Mouse (Mus musculus): ENCODE data around the gene Mllt3. TPM values are rescaled to one million over a fixed set of nuclear protein-coding genes. Genes with fewer than 3 reads are reported as not detected.
A peak's percentile ranks its signal among the peaks of the same experiment; 100 is the strongest.

Mllt3 gene
- polyA plus RNA-seq, 1 experiment from 2014 or later, result 32.4 TPM

- ATAC-seq (replicated peaks; ENCODE audit: low FRiP score), result no peak
- 0 out of 2 replicates have a peak, but pooled peaks cover 2% of the 10 kb centered on the region for H3K4me1 ChIP-seq
- WGBS, result 58% methylated on average over 4 of the region's 4 CpGs
Observed at GRCm38 (mm10) chr4:87902584-87902983, 130.6 kb downstream of the Mllt3 start.

GRCm38 (mm10) chr4:87901166-87901565 lies 132.0 kb downstream of the Mllt3 start:
- 9% methylated on average over 1 of the region's 1 CpGs for WGBS
- H3K4me2 ChIP-seq, result no peak overlapping the region
- H3K9ac ChIP-seq, result no peak overlapping the region
- H3K4me1 ChIP-seq, result 0 out of 2 replicates have a peak, but pooled peaks cover 2% of the 10 kb centered on the region
- no peaks in the 10 kb centered on the region for H3K36me3 ChIP-seq
- no peak overlapping the region for H3K27ac ChIP-seq
- H3K27me3 ChIP-seq, result no peaks in the 10 kb centered on the region
- H3K9me3 ChIP-seq (replicated peaks), result no peaks in the 10 kb centered on the region
- ATAC-seq (replicated peaks; ENCODE audit: low FRiP score), result 0 out of 2 replicates have a peak, but pooled peaks have one; percentile 64
- no peak overlapping the region for H3K4me3 ChIP-seq (replicated peaks)

More at GRCm38 (mm10) chr4:87902584-87902983, 130.6 kb downstream of the Mllt3 start:
- Histone ChIP-seq H3K36me3 (no peaks in the 10 kb centered on the region), H3K9ac (no peak overlapping the region), H3K27ac (no peak overlapping the region), H3K4me2 (no peak overlapping the region), H3K27me3 (no peaks in the 10 kb centered on the region), H3K4me3 (replicated peaks) (no peak overlapping the region), H3K9me3 (replicated peaks) (no peaks in the 10 kb centered on the region)

GRCm38 (mm10) chr4:87893498-87893897 lies 139.7 kb downstream of the Mllt3 start:
- no peak overlapping the region for H3K9ac ChIP-seq
- no peaks in the 10 kb centered on the region for H3K9me3 ChIP-seq (replicated peaks)
- H3K4me1 ChIP-seq, result no peaks in the 10 kb centered on the region
- no peak overlapping the region for H3K4me2 ChIP-seq
- no peaks in the 10 kb centered on the region for H3K36me3 ChIP-seq
- no peaks in the 10 kb centered on the region for H3K27me3 ChIP-seq
- 79% methylated on average over 3 of the region's 3 CpGs for WGBS
- H3K27ac ChIP-seq, result no peak overlapping the region
- no peak for ATAC-seq (replicated peaks; ENCODE audit: low FRiP score)
- H3K4me3 ChIP-seq (replicated peaks), result no peak overlapping the region

GRCm38 (mm10) chr4:87893012-87893411 lies 140.2 kb downstream of the Mllt3 start:
- 86% methylated on average over 4 of the region's 4 CpGs for WGBS

GRCm38 (mm10) chr4:87883225-87883875 lies 149.8 kb downstream of the Mllt3 start:
- no peaks in the 10 kb centered on the region for H3K36me3 ChIP-seq
- no peak overlapping the region for H3K9ac ChIP-seq
- H3K27ac ChIP-seq, result no peak overlapping the region
- H3K27me3 ChIP-seq, result no peaks in the 10 kb centered on the region
- H3K4me2 ChIP-seq, result no peak overlapping the region
- no peak overlapping the region for H3K4me3 ChIP-seq (replicated peaks)
- ATAC-seq (replicated peaks; ENCODE audit: low FRiP score), result no peak
- no peaks in the 10 kb centered on the region for H3K4me1 ChIP-seq
- no peaks in the 10 kb centered on the region for H3K9me3 ChIP-seq (replicated peaks)
- 72% methylated on average over 5 of the region's 5 CpGs for WGBS

More at GRCm38 (mm10) chr4:87893012-87893411, 140.2 kb downstream of the Mllt3 start:
- Histone ChIP-seq H3K9me3 (replicated peaks) (no peaks in the 10 kb centered on the region), H3K9ac (no peak overlapping the region), H3K4me3 (replicated peaks) (no peak overlapping the region), H3K4me2 (no peak overlapping the region), H3K4me1 (no peaks in the 10 kb centered on the region), H3K27ac (no peak overlapping the region), H3K36me3 (no peaks in the 10 kb centered on the region), H3K27me3 (no peaks in the 10 kb centered on the region)
- no peak for ATAC-seq (replicated peaks; ENCODE audit: low FRiP score)

- no peak for ATAC-seq (replicated peaks; ENCODE audit: low FRiP score)
- H3K36me3 ChIP-seq, result no peaks in the 10 kb centered on the region
- no peak overlapping the region for H3K9ac ChIP-seq
- 100% methylated on average over 1 of the region's 1 CpGs for WGBS
- no peaks in the 10 kb centered on the region for H3K9me3 ChIP-seq (replicated peaks)
- H3K4me1 ChIP-seq, result no peaks in the 10 kb centered on the region
- no peaks in the 10 kb centered on the region for H3K27me3 ChIP-seq
- no peak overlapping the region for H3K27ac ChIP-seq
- no peak overlapping the region for H3K4me3 ChIP-seq (replicated peaks)
- no peak overlapping the region for H3K4me2 ChIP-seq
Observed at GRCm38 (mm10) chr4:87881995-87882394, 151.2 kb downstream of the Mllt3 start.

GRCm38 (mm10) chr4:87881583-87881982 lies 151.6 kb downstream of the Mllt3 start:
- WGBS, result 91% methylated on average over 2 of the region's 2 CpGs
- H3K27ac ChIP-seq, result no peak overlapping the region
- H3K36me3 ChIP-seq, result no peaks in the 10 kb centered on the region
- H3K27me3 ChIP-seq, result no peaks in the 10 kb centered on the region
- H3K4me1 ChIP-seq, result no peaks in the 10 kb centered on the region
- no peak overlapping the region for H3K4me3 ChIP-seq (replicated peaks)
- H3K9ac ChIP-seq, result no peak overlapping the region
- no peak overlapping the region for H3K4me2 ChIP-seq
- ATAC-seq (replicated peaks; ENCODE audit: low FRiP score), result no peak
- no peaks in the 10 kb centered on the region for H3K9me3 ChIP-seq (replicated peaks)

GRCm38 (mm10) chr4:87880297-87880696 lies 152.9 kb downstream of the Mllt3 start:
- Histone ChIP-seq H3K4me2 (no peak overlapping the region), H3K27me3 (no peaks in the 10 kb centered on the region), H3K9me3 (replicated peaks) (no peaks in the 10 kb centered on the region), H3K4me1 (no peaks in the 10 kb centered on the region), H3K27ac (no peak overlapping the region), H3K4me3 (replicated peaks) (no peak overlapping the region), H3K36me3 (no peaks in the 10 kb centered on the region), H3K9ac (no peak overlapping the region)
- ATAC-seq (replicated peaks; ENCODE audit: low FRiP score), result no peak
- WGBS, result 78% methylated on average over 2 of the region's 2 CpGs

GRCm38 (mm10) chr4:87878701-87879100 lies 154.5 kb downstream of the Mllt3 start:
- ATAC-seq (replicated peaks; ENCODE audit: low FRiP score), result no peak
- no peak overlapping the region for H3K4me2 ChIP-seq
- H3K9ac ChIP-seq, result no peak overlapping the region
- no peaks in the 10 kb centered on the region for H3K9me3 ChIP-seq (replicated peaks)
- no peaks in the 10 kb centered on the region for H3K4me1 ChIP-seq
- WGBS, result 96% methylated on average over 6 of the region's 6 CpGs
- H3K27ac ChIP-seq, result no peak overlapping the region
- H3K4me3 ChIP-seq (replicated peaks), result no peak overlapping the region
- no peaks in the 10 kb centered on the region for H3K27me3 ChIP-seq
- peaks cover under 1% of the 10 kb centered on the region; the same call in 1 of the 2 replicates for H3K36me3 ChIP-seq

- no peak overlapping the region for H3K9ac ChIP-seq
- no peak overlapping the region for H3K4me3 ChIP-seq (replicated peaks)
- ATAC-seq (replicated peaks; ENCODE audit: low FRiP score), result no peak
- H3K27me3 ChIP-seq, result no peaks in the 10 kb centered on the region
- no peak overlapping the region for H3K27ac ChIP-seq
- no peaks in the 10 kb centered on the region for H3K9me3 ChIP-seq (replicated peaks)
- peaks cover 8% of the 10 kb centered on the region; the same call in 1 of the 2 replicates for H3K36me3 ChIP-seq
- no peak overlapping the region for H3K4me2 ChIP-seq
- WGBS, result 43% methylated on average over 2 of the region's 2 CpGs
- H3K4me1 ChIP-seq, result peaks cover 14% of the 10 kb centered on the region; the same call in 1 of the 2 replicates
Observed at GRCm38 (mm10) chr4:87870563-87870962, 162.6 kb downstream of the Mllt3 start.

GRCm38 (mm10) chr4:87866564-87866963 lies 166.6 kb downstream of the Mllt3 start:
- H3K4me2 ChIP-seq, result no peak overlapping the region
- no peak overlapping the region for H3K27ac ChIP-seq
- no peaks in the 10 kb centered on the region for H3K27me3 ChIP-seq
- no peak overlapping the region for H3K9ac ChIP-seq
- H3K36me3 ChIP-seq, result no peaks in the 10 kb centered on the region
- H3K4me3 ChIP-seq (replicated peaks), result no peak overlapping the region
- 70% methylated on average over 3 of the region's 3 CpGs for WGBS
- ATAC-seq (replicated peaks; ENCODE audit: low FRiP score), result no peak
- H3K4me1 ChIP-seq, result peaks cover 26% of the 10 kb centered on the region
- no peaks in the 10 kb centered on the region for H3K9me3 ChIP-seq (replicated peaks)

GRCm38 (mm10) chr4:87865848-87866247 lies 167.3 kb downstream of the Mllt3 start:
- Histone ChIP-seq H3K27ac (no peak overlapping the region), H3K36me3 (no peaks in the 10 kb centered on the region), H3K9me3 (replicated peaks) (no peaks in the 10 kb centered on the region), H3K4me3 (replicated peaks) (no peak overlapping the region), H3K4me2 (no peak overlapping the region), H3K9ac (no peak overlapping the region), H3K4me1 (peaks cover 29% of the 10 kb centered on the region), H3K27me3 (no peaks in the 10 kb centered on the region)
- 17% methylated on average over 3 of the region's 3 CpGs for WGBS
- no peak for ATAC-seq (replicated peaks; ENCODE audit: low FRiP score)

- whole genome bisulfite sequencing, result 17% methylated on average over 3 of the region's 3 CpGs
- H3K36me3 ChIP-seq, result no peaks in the 10 kb centered on the region
- peak overlapping the region; percentile 59; the same call in 1 of the 2 replicates for H3K27ac ChIP-seq
- peaks cover 32% of the 10 kb centered on the region for H3K4me1 ChIP-seq
- no peaks in the 10 kb centered on the region for H3K27me3 ChIP-seq
- no peak overlapping the region for H3K9ac ChIP-seq
- peak; percentile 40; the same call in 1 of the 2 replicates for ATAC-seq (replicated peaks; ENCODE audit: low FRiP score)
- no peak overlapping the region for H3K4me2 ChIP-seq
- no peak overlapping the region for H3K4me3 ChIP-seq (replicated peaks)
- no peaks in the 10 kb centered on the region for H3K9me3 ChIP-seq (replicated peaks)
Observed at GRCm38 (mm10) chr4:87865041-87865440, 168.1 kb downstream of the Mllt3 start.

Data from kidney, embryonic 15.5 days (tissue).